Mouse (Mus musculus): ENCODE results near the gene Tmem170b. TPM values are rescaled to one million over a fixed set of nuclear protein-coding genes. Genes with fewer than 3 reads are reported as not detected.
"Not testable (repeated sequence)": the region's sequence is repeated elsewhere in the genome, so short reads cannot be mapped to it uniquely, and the experiment has no call there.

The Tmem170b gene
- polyA plus RNA-seq, 1 experiment from 2014 or later: 10.2 TPM

DNA sequence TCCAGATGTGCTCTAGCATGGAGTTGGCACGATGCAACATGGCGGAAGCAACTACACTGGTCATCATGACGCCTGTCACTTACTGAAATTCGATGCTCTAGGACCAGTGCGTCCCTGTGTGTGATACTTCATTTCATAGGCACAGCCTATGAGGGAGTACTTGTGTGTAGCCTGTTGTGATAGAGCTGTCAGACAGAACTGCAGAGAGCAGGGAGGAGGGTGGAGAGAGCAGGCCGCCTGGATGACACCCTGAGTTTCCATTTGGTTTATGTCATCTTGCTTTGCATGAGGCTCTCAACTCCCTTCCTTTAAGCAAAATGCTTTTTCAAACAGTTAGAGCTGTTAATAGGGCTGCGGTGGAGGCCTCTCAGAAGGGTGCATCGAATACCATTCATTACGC, 68.9 kb downstream of the Tmem170b start:
- ATAC-seq (replicated peaks; ENCODE audit: low FRiP score); H3K9ac ChIP-seq; H3K4me2 ChIP-seq; H3K9me3 ChIP-seq (replicated peaks); H3K27me3 ChIP-seq; H3K36me3 ChIP-seq; H3K4me3 ChIP-seq (replicated peaks): not testable (repeated sequence)
- H3K27ac ChIP-seq: 0 out of 2 replicates have a peak overlapping the region, but pooled peaks have one; percentile 27
- 66% methylated on average over 9 of the region's 9 CpGs for WGBS
- peaks cover 25% of the 10 kb centered on the region for H3K4me1 ChIP-seq

DNA sequence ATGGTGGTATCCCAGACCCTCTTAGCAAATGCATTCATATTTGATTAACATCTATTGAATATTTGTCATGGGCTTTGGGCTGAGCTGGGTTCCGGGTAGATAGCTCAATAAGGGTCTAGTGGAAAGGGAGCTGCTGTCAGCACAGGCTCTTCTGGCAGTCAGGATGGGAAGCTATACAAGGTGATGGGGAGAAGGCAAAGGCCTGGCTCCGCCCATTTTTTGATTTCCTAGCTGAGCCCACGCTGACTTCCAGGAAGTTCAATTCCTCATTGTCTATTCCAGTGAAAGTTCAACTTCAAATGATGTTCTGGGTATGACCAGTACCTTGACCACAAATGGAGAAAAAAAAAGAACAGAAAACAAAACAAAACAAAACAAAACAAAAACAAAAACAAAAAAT, 69.8 kb downstream of the Tmem170b start:
- Histone ChIP-seq H3K4me1 (peaks cover 25% of the 10 kb centered on the region), H3K9me3 (replicated peaks) (no peaks in the 10 kb centered on the region), H3K4me3 (replicated peaks) (no peak overlapping the region), H3K27ac (peak overlapping the region; percentile 83; the same call in 1 of the 2 replicates), H3K27me3 (no peaks in the 10 kb centered on the region), H3K36me3 (no peaks in the 10 kb centered on the region), H3K9ac (no peak overlapping the region), H3K4me2 (no peak overlapping the region)
- 90% methylated on average over 3 of the region's 3 CpGs for WGBS
- no peak for ATAC-seq (replicated peaks; ENCODE audit: low FRiP score)

DNA sequence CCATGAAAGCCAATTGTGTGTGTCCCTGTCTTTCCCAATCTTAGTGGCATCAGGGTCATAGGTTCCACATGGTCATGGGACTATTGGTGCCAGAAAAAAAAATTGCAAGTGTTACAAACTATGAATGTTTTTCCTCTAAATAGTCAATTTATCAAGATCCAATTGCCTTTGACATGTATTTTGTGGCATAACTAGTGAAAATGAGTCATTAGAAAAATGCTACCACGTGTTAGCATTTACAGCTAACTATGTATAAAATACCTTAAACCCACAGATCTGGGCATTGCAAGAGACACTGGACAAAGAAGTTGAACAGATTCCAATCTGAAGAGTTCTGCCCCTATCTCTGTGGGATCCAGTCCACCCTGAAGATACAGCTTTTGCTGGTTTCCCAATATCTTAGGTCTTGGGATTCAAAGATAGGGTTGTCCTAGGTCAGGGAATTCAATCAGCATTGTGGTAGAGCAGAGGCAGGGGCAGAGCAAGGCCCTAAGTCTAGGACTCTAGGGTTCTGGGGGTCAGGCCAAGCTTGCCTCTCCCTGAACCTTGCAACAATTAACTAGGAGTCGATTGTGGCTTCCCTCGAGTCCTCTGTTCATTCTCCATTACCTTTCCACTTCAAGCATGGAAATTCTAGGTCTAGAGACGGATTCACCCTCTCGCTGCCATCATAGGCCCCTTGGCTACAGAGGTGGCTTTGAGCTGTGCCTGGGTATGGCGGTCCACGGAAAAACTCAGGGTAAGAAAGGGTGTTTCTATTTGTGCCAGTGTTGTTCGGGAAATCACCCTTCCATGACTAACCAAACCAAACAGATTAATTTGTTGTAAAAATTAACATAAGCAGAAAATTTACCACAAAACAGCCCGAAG, 70.5 kb downstream of the Tmem170b start:
- ATAC-seq (replicated peaks; ENCODE audit: low FRiP score): peak; percentile 71
- Histone ChIP-seq H3K36me3 (no peaks in the 10 kb centered on the region), H3K9ac (no peak overlapping the region), H3K4me2 (0 out of 2 replicates have a peak overlapping the region, but pooled peaks have one; percentile 10), H3K9me3 (replicated peaks) (no peaks in the 10 kb centered on the region), H3K27me3 (no peaks in the 10 kb centered on the region), H3K4me3 (replicated peaks) (no peak overlapping the region), H3K27ac (peak overlapping the region; percentile 83), H3K4me1 (peaks cover 29% of the 10 kb centered on the region)
- WGBS: 64% methylated on average over 9 of the region's 9 CpGs

DNA sequence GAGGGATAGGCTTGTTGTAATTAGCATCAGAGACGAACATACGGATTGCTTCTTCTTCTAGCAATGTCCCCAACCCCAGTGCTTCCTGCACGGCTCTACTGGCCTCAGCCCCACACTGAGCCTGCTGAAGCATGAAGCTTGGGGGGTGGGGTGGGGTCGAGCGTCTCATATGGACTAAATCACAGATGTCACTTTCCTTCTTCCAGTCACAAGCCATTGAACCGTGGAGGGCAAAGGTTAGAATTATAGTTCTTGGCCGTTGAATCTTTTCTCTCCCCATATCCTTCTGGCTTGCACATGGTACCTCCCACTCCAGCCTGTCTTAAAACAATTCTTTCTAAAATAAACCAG, 71.1 kb downstream of the Tmem170b start:
- Histone ChIP-seq H3K4me3 (replicated peaks) (no peak overlapping the region), H3K27ac (peak overlapping the region; percentile 83), H3K4me1 (peaks cover 29% of the 10 kb centered on the region), H3K36me3 (no peaks in the 10 kb centered on the region), H3K4me2 (0 out of 2 replicates have a peak overlapping the region, but pooled peaks have one; percentile 10), H3K9me3 (replicated peaks) (no peaks in the 10 kb centered on the region), H3K27me3 (no peaks in the 10 kb centered on the region), H3K9ac (no peak overlapping the region)
- WGBS: 21% methylated on average over 7 of the region's 7 CpGs
- peak; percentile 95 for ATAC-seq (replicated peaks; ENCODE audit: low FRiP score)

DNA sequence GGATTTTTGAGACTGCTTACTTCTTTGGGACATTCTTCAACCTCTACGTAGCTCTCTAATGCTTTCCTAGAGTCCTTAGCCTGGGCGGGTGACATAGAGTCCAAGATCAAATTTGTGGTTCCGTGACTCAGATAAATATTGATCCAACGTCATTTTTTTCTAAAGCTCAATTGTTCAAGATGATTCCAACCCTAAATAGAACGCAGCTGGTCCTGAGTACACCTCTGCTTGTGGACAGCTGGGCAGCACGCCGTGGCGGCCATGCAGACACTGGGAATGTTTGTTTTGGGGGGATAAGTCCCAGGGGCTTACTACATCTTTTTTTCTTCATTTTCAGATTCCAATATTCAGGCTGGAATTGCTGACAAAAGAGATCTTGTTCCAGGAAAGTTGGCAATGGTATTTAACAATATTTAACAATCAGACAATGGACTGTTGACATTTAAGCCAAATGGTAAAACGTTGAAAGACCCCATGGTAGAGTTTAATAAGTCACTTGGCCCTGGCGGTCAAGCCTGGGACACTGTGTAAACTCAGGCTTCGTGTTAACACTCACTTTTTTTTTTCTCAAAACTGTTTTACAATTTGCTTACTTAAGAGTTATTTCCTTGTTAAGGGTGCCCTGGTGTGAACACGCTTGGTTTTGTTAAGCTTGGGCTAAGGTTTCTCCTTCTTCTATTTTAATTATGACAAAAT, 75.3 kb downstream of the Tmem170b start:
- no peak overlapping the region for H3K4me3 ChIP-seq (replicated peaks)
- H3K36me3 ChIP-seq: no peaks in the 10 kb centered on the region
- 62% methylated on average over 12 of the region's 12 CpGs for WGBS
- no peaks in the 10 kb centered on the region for H3K27me3 ChIP-seq
- no peaks in the 10 kb centered on the region for H3K9me3 ChIP-seq (replicated peaks)
- H3K27ac ChIP-seq: 0 out of 2 replicates have a peak overlapping the region, but pooled peaks have one; percentile 14
- ATAC-seq (replicated peaks; ENCODE audit: low FRiP score): no peak
- H3K9ac ChIP-seq: no peak overlapping the region
- no peak overlapping the region for H3K4me2 ChIP-seq
- H3K4me1 ChIP-seq: peaks cover 23% of the 10 kb centered on the region

DNA sequence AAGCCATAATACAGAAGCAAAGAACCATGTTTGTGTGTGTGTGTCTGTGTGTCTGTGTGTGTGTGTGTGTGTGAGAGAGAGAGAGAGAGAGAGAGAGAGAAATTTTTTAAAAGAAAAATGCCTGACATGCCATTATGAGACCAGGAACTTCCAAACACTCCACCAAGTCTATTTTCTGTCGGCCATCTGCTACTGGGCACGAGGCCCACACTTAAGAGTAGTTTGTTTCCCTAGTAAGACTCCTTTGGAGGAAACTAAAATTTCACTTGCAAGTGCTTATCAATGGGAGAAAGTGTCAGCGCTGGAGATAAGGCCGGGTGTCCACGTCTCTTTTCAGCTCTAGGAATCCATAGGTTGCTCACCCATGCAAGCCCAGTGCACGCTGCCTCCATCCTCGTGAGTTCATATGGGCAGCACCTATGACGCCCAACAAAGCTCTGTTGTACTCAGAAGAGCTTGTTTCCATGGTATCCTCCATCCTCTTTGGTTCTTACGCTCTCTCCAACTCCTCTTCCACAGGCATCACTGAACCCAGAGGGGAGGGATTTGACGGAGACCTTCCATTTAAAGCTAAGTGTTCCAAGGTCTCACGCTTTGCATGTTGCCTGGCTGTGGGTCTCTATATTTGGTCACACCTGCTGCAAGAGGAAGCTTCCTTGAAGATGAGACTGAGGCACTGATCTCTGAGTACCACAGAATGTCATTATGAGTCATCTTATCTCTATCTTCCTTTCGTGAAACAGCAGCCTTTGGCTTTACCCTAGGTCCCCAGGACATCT, 76.8 kb downstream of the Tmem170b start:
- no peaks in the 10 kb centered on the region for H3K27me3 ChIP-seq
- H3K4me1 ChIP-seq: 0 out of 2 replicates have a peak, but pooled peaks cover 8% of the 10 kb centered on the region
- no peak overlapping the region for H3K27ac ChIP-seq
- H3K36me3 ChIP-seq: no peaks in the 10 kb centered on the region
- 91% methylated on average over 12 of the region's 12 CpGs for WGBS
- no peak overlapping the region for H3K9ac ChIP-seq
- H3K4me3 ChIP-seq (replicated peaks): no peak overlapping the region
- no peak overlapping the region for H3K4me2 ChIP-seq
- no peaks in the 10 kb centered on the region for H3K9me3 ChIP-seq (replicated peaks)
- ATAC-seq (replicated peaks; ENCODE audit: low FRiP score): no peak

DNA sequence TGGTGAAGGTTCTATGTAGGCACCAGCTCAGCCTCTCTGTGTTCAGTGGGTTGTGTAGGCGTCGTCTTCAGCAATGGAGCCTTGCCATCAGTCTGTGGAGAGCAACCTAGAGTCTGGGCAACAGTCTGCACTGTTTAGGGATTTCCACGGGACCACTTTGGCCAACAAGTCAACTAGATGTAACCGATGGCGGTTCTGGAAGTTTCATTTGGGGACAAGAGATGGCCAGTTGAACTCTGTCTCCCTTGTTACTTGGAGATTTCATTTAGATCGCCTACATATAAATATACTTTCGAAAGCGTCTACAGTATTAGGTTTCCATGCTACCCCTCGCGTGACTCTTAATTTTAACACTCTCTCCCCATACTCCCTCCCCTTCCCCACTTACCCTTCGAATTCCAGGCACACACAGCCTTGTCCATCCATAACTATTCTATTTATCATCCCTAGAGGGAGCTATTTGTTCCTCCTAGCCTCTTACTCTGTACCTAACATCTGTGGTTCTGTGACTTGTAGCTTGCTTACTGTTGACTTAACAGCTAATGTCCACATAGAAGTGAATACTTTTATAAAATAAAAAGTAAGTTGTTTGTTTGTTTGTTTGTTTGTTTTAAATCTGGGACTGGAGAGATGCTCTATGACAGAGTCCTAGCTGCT, 77.8 kb downstream of the Tmem170b start:
- Histone ChIP-seq H3K9ac (no peak overlapping the region), H3K4me2 (no peak overlapping the region), H3K27me3 (no peaks in the 10 kb centered on the region), H3K36me3 (no peaks in the 10 kb centered on the region), H3K27ac (no peak overlapping the region), H3K4me3 (replicated peaks) (no peak overlapping the region), H3K9me3 (replicated peaks) (no peaks in the 10 kb centered on the region), H3K4me1 (peaks cover 11% of the 10 kb centered on the region; the same call in 1 of the 2 replicates)
- no peak for ATAC-seq (replicated peaks; ENCODE audit: low FRiP score)
- 85% methylated on average over 11 of the region's 11 CpGs for WGBS

DNA sequence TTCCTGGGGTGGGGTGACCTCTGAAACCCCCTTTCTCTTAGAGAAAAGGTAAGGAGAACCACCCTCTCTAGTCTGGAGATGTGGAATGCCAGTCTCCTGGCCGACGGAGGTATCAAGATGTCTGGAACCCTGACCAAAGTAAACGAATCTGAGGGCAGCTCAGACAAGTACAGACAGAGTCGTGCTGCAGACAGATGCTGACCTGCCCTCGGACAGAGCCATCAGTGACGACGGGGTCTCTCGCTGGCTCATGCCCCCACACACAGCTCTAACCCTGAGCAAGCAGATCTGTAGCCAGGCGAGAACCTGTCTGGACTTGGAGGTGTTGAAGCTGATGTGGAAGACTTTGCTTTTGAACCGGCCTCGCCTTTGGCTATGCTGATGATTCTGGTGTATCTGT, 79.8 kb downstream of the Tmem170b start:
- Histone ChIP-seq H3K9ac (no peak overlapping the region), H3K36me3 (no peaks in the 10 kb centered on the region), H3K27me3 (no peaks in the 10 kb centered on the region), H3K4me1 (peaks cover 24% of the 10 kb centered on the region), H3K9me3 (replicated peaks) (no peaks in the 10 kb centered on the region), H3K27ac (no peak overlapping the region), H3K4me2 (no peak overlapping the region), H3K4me3 (replicated peaks) (no peak overlapping the region)
- no peak for ATAC-seq (replicated peaks; ENCODE audit: low FRiP score)
- 56% methylated on average over 11 of the region's 11 CpGs for WGBS

DNA sequence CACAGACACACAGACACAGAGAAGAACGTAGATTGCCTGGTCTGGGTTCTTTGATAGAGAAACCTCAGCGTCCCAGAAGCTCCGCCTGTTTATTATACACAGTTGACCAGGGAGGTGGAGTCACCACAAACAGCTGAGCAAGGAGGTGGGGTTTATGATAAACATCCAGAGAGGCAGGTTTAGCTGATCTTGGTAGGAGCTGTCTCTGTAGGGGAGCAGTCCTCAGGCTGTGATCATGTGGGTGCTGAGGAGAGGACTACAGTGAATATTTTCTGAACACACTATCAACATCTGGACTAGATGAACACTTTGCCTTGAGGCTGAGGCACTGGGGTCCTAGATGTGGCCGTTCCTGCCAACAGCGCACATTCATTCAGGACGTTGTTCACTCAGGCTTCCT, 83.3 kb downstream of the Tmem170b start:
- Histone ChIP-seq H3K4me2 (0 out of 2 replicates have a peak overlapping the region, but pooled peaks have one; percentile 26), H3K9ac (no peak overlapping the region), H3K4me1 (peaks cover 20% of the 10 kb centered on the region), H3K4me3 (replicated peaks) (no peak overlapping the region), H3K27ac (peak overlapping the region; percentile 95), H3K27me3 (no peaks in the 10 kb centered on the region), H3K9me3 (replicated peaks) (no peaks in the 10 kb centered on the region), H3K36me3 (no peaks in the 10 kb centered on the region)
- 54% methylated on average over 6 of the region's 6 CpGs for WGBS
- peak; percentile 72 for ATAC-seq (replicated peaks; ENCODE audit: low FRiP score)

DNA sequence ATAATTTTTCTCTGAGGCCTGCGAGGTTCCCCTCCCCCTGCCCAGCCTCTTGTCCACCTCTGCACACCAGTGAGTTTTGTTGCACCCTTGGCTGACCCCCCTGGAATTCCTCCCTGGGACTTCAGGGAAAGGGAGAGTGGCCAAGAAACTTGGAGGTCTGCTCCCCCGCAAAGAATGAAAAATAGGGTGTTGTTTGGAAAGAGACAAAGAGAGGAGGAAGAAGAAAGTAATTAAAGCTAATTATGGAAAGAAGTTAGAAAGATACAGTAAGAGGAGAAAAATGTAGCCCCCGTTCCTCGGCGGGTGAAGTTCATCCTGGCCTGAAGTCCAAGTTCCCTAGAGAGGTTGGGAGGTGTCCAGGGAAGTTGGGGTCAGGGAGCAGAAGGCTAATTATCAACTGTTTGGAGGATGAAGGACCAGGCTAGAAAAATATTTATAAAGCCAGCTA, 83.9 kb downstream of the Tmem170b start:
- ATAC-seq (replicated peaks; ENCODE audit: low FRiP score): peak; percentile 91
- peak overlapping the region; percentile 95 for H3K27ac ChIP-seq
- H3K9ac ChIP-seq: no peak overlapping the region
- peaks cover 20% of the 10 kb centered on the region for H3K4me1 ChIP-seq
- H3K9me3 ChIP-seq (replicated peaks): no peaks in the 10 kb centered on the region
- H3K36me3 ChIP-seq: no peaks in the 10 kb centered on the region
- no peaks in the 10 kb centered on the region for H3K27me3 ChIP-seq
- H3K4me2 ChIP-seq: 0 out of 2 replicates have a peak overlapping the region, but pooled peaks have one; percentile 26
- WGBS: 16% methylated on average over 5 of the region's 5 CpGs
- H3K4me3 ChIP-seq (replicated peaks): no peak overlapping the region
